Mouse (Mus musculus): ENCODE results near the gene Phc2. TPM values are rescaled to one million over a fixed set of nuclear protein-coding genes. Genes with fewer than 3 reads are reported as not detected.
"Not testable (repeated sequence)": the region's sequence is repeated elsewhere in the genome, so short reads cannot be mapped to it uniquely, and the experiment has no call there.

Gene Phc2
- total RNA-seq, 2 experiments from 2014 or later: 85.4 to 91.3 TPM

DNA sequence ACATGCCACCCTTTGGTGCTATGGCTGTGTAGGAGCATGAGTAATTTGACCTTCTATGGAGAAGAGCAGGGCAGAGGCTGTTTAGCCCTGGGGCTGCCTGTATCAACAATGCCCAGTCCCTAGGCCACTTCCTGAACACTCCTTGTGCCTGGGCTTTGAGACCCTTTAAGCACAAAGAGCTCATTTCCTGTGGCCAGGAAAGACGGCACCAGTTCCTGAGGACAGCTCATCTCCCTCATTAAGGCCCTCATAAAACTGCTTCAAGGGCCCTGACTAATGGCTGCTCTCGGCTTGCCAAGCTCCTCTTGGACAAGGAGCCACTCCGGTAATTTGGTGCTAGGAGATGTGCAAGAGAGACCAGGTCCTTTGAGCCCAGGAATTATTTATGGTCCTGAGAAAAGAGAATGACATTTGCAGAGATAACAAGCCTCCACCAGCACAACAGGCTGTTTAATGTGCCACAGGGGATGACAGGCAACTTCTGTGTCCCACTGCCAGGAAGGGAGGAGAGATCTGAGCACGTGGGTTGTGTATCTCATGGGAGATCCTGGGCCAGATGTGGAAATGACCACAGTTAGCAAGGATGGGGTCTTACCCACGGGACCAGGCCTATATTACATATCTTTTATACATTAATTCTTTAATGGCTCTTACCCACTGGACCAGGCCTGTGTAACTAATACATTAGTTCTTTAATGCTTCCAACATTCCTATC is 1.8 kb upstream of the Phc2 start:
- no peak overlapping the region for H3K27ac ChIP-seq
- DNase-seq (ENCODE audit: low spot score in 2 of 2): no peak
- no peak overlapping the region for H3K4me3 ChIP-seq
- TF ChIP-seq CTCF (conservative IDR thresholded peaks at IDR 0.05): no peak

DNA sequence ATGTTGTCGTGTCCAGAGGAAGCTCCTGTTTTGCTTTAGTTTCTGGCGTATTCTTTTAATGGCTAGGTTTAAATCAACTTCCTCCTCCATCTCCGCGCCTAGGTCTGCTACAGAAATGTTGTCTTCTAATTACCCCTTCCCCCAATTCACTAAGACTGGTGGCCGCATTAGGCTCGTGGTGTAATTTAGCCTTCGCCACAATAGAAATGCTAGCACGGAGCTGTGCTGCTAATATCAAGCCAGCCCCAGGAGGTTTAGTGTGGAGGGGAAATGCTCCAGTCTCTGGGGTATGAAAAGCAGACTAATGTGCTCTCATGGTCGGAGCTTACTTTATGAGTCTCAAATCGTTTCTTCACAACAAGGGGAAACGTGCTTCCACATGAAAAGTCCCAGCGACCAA is 944 bp downstream of the Phc2 start:
- Histone ChIP-seq H3K4me3 (peak overlapping the region; percentile 70), H3K27ac (peak overlapping the region; percentile 97)
- TF ChIP-seq CTCF (conservative IDR thresholded peaks at IDR 0.05): no peak
- DNase-seq (ENCODE audit: low spot score in 2 of 2): no peak

DNA sequence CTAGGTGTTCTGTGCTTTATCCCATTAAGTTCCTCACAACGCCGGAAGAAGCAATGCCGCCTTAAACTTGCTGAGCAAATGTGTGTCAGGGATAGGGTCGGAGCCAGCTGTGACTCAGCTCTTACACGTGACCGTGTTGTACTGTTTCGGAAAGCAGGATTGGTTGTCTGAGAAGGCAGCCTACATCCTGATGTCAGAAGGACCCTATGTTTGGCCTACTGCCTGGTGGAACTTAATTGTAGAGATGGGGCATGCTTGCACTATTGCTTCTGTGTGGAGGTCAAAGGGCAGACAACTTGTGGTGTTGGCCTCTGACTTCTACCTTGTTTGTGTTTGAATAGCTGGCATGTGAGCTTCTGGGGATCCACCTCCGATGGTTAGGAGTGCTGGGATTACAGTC is 5.7 kb downstream of the Phc2 start:
- peak in 1 of 2 experiments; percentile 38 for DNase-seq (ENCODE audit: low spot score in 2 of 2)
- Histone ChIP-seq H3K27ac (no peak overlapping the region), H3K4me3 (no peak overlapping the region)
- no peak for TF ChIP-seq CTCF (conservative IDR thresholded peaks at IDR 0.05)

DNA sequence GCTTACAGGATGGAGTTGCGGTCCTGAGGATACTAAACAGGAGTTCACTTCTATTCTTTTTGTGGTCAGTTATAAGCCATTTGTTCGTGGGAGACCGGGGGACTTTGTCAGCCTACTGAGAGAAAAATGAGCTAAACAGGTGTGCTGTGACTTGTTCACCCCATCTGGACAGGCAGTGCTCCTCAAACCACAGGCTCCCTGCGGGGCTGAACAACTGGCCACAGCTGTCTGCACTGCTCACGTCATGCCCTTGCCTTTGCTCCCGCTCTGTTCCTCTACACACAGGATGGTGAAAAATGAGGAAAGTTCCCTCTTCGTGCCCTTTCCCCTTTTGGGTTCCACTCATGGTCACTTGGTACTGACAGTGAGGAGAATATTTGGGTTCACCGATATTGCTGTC is 6.6 kb downstream of the Phc2 start:
- TF ChIP-seq CTCF (conservative IDR thresholded peaks at IDR 0.05): no peak
- Histone ChIP-seq H3K4me3 (no peak overlapping the region), H3K27ac (peak overlapping the region; percentile 59; the same call in 1 of the 2 replicates)
- DNase-seq (ENCODE audit: low spot score in 2 of 2): no peak

DNA sequence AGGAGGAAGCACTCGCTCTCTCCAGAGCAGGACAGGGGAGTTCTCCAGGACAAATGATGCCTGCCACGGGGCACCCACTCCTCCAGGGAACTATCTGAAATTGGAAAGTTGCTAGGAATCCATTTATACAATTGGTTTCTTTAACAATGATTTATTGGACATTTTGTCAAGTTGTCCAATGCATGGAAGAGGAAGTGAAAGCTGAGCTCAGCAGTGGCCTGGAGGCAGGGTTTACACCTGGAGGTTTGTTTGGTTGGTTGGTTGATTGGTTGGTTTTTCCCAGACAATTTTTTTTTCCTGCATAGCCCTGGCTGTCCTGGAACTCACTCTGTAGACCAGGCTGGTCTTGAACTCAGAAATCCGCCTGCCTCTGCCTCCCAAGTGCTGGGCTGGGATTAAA is 9.5 kb downstream of the Phc2 start:
- no peak for DNase-seq (ENCODE audit: low spot score in 2 of 2)
- no peak for TF ChIP-seq CTCF (conservative IDR thresholded peaks at IDR 0.05)
- no peak overlapping the region for H3K27ac ChIP-seq
- H3K4me3 ChIP-seq: no peak overlapping the region

DNA sequence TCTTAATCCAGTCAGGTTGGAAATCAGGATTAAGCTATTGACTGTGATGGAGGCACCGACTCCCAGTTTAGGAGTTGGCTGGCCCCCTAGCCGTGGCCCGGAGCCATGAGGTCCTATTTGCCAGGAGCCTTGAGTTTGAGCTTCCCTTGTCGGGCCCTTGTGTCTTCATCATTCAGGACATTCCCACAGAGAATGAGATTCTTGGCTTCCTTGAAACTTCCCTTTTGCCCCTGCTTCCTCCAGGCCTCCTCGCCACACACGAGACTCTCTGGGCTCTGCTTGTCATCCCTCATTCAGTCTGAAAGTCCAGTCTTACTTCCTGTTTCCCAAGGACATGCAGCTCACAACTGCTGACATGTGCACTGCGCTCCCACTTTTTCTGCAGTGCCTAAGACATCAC is 11.9 kb downstream of the Phc2 start:
- H3K27ac ChIP-seq: peak overlapping the region; percentile 36; the same call in 1 of the 2 replicates
- not testable (repeated sequence) for DNase-seq (ENCODE audit: low spot score in 2 of 2); H3K4me3 ChIP-seq

DNA sequence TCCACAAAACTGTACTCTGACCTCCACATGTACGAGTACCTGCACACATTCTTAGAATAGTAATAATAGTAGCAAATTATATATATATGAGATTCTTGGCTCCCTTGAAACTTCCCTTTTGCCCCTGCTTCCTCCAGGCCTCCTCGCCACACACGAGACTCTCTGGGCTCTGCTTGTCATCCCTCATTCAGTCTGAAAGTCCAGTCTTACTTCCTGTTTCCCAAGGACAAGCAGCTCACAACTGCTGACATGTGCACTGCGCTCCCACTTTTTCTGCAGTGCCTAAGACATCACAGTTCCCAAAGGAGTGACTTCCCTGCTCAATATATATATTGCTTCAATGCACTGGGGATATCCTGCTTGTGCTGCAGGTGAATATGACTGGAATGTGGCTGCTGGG is 12.7 kb downstream of the Phc2 start:
- peak overlapping the region; percentile 36; the same call in 1 of the 2 replicates for H3K27ac ChIP-seq
- DNase-seq (ENCODE audit: low spot score in 2 of 2); H3K4me3 ChIP-seq: not testable (repeated sequence)

DNA sequence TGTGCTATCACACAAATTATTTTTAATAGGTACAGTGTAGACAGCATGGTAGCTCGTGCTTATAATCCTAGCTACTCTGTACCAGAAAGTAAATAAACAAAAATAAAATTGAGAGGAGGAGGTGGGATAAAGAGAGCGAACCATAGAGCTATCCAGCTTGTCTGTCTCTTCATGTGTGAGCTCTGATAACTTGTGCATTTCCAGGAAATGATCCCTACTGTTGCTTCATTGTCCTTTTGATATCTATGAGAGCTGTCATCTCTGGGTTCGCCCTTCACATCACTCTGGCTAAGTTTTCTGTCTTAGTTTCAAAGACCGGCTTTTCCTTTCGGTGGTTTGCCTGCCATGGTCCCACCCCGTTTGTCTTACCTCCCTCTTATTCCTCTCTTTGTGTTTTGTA is 14.7 kb downstream of the Phc2 start:
- no peak overlapping the region for H3K4me3 ChIP-seq
- TF ChIP-seq CTCF (conservative IDR thresholded peaks at IDR 0.05): no peak
- no peak for DNase-seq (ENCODE audit: low spot score in 2 of 2)
- H3K27ac ChIP-seq: no peak overlapping the region

DNA sequence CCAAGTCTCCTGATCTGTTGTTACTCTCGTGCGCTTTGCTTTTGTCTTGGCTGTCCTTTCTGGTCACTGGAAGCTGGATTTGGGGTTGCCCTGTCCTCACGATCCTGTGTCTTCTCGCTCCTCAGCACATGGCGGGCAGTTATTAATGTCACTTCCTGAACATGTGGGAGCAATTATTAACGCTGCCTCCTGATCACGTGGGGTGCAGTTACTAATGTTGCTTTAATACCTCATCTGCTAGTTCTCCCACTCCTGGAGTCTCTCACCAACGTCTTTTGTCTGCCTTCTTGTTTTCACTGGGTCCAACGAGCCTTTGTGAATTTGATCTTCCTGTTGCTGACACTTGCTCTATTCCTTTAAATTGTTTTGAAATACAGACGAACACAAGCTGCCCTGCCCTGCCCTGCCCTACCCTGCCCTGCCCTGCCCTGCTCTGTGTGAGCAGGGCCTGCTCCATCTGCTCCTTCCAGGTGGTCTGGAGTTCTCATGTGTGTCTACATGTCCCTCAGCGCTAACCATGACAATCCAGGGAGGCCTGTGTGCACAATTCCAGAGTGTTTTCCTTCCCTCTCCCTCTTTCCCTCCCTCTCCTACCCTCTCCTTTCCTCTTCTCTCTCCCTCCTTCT is 16.2 kb downstream of the Phc2 start:
- Histone ChIP-seq H3K27ac (no peak overlapping the region), H3K4me3 (no peak overlapping the region)
- no peak for TF ChIP-seq CTCF (conservative IDR thresholded peaks at IDR 0.05)
- DNase-seq (ENCODE audit: low spot score in 2 of 2): no peak

DNA sequence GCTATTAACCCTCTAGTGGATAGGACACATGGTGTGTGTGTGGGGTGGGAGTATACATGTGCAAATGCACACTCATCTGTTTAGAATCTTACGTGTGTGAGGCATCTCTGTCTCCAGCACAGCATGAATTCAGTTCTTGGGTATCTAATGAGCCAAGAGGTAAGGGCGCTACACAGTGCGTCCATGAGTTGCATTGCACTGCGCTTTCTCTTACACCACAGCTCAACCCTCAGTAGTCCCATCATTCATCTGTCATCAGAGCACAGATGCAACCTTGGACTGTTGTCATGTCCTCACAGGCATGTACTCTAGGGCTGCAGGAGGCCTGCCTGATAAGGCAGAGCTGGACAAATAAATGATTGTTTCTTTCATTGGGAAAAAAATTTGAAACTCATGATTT is 18.0 kb downstream of the Phc2 start:
- H3K4me3 ChIP-seq: no peak overlapping the region
- H3K27ac ChIP-seq: no peak overlapping the region
- DNase-seq (ENCODE audit: low spot score in 2 of 2): no peak
- TF ChIP-seq CTCF (conservative IDR thresholded peaks at IDR 0.05): no peak

DNA sequence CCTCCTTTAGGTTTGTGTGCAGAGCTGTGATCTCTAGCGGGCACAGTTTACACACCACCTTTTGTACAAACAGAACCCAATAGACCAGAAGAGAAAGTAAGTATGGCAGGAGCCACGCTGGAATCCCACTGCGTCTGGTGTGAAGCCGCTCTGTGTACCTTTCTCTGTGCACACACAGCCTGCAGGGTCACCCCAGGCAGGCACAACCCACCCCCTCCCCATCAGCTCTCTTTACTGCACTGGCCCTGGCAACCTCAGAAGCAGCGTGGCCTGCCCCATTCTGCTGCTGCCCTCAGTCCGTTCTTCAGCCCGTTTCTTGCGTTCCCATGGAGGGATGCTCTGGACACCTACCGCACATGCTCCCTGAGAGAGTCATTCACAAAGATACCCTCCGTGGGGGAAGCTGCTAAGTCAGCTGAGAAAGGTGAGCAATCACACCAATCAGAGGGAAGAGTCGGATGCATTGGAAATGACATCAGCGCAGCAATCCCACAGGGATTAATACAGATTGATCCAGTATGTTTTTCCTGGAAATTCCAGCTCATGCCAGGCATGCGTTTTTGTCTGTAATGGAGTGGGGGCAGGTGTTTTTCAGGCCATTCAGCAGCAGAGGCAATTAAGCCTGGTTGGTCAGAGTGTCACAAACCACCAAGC is 24.2 kb downstream of the Phc2 start:
- Histone ChIP-seq H3K27ac (no peak overlapping the region), H3K4me3 (no peak overlapping the region)
- DNase-seq (ENCODE audit: low spot score in 2 of 2): no peak
- no peak for TF ChIP-seq CTCF (conservative IDR thresholded peaks at IDR 0.05)

DNA sequence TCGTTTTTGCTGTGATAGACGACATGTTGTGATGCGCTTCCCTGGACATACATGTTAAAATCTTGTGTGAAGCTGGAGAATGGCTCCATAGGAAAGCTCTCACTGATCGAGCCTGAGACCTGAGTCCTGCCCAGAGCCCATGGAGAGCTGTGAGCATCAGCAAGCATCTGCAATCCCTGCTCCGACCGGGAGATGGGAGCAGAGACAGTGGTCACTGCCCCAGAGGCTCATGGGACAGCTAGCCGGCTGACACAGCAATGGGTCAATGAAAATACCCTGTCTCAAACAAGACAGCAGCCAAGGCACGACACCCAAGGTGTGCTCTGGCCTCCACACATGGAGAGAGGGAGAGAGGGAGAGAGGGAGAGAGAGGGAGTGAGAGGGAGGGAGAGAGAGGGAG is 26.6 kb downstream of the Phc2 start:
- no peak for DNase-seq (ENCODE audit: low spot score in 2 of 2)
- H3K27ac ChIP-seq: no peak overlapping the region
- TF ChIP-seq CTCF (conservative IDR thresholded peaks at IDR 0.05): peak; percentile 65
- H3K4me3 ChIP-seq: no peak overlapping the region

DNA sequence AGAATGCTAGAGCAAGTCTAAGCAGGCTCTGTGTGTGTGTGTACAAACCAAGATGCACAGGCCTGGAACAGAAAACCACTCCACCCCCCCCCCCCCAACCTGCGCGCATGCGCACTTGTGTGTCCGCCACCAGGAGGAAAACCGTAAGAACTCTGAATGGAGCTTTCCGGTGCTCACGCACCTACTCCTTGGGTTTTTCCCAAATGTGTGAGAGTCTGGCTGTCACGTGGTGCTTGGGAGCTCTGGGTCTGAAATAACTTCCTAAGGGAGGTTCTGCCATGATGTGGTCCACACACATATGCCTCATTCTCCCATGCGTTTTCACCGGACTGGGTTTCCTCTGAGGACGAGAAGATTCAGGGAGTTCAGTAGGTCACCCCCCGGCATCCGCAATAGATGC is 27.8 kb downstream of the Phc2 start:
- DNase-seq (ENCODE audit: low spot score in 2 of 2): no peak
- TF ChIP-seq CTCF (conservative IDR thresholded peaks at IDR 0.05): no peak

DNA sequence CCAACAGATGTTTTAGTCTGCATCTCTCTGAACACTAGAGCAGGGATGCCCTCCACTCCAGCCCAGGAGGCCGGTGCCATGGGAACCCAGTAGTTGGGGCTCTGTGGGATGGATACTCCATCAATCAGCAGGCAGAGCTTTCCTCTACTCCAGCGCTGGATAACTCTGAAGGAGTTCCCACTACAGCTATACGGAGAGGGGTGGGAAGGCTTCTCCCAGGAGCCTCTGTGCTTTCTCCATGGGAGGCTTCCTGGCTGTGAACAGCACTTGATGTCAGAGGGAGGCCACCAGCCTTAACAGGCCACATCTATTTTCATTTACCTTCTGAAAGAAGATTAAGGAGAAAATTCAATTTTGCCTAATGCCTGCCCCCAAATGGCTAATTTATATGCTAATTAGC is 29.2 kb downstream of the Phc2 start:
- Histone ChIP-seq H3K4me3 (no peak overlapping the region), H3K27ac (no peak overlapping the region)
- no peak for TF ChIP-seq CTCF (conservative IDR thresholded peaks at IDR 0.05)
- no peak for DNase-seq (ENCODE audit: low spot score in 2 of 2)

More for the DNA sequence above, 27.8 kb downstream of the Phc2 start:
- Histone ChIP-seq H3K27ac (no peak overlapping the region), H3K4me3 (no peak overlapping the region)

All from layer of hippocampus, adult 2 months (tissue).